Mouse (Mus musculus): ENCODE measurements around the gene Gm49325.

Gm49325 gene

GRCm38 (mm10) chr10:77626036-77626435 is 20.0 kb downstream of the Gm49325 start:
- WGBS = 73% methylated on average over 7 of the region's 7 CpGs

- WGBS = 54% methylated on average over 7 of the region's 7 CpGs
These were observed 20.6 kb downstream of the Gm49325 start for GRCm38 (mm10) chr10:77626591-77626990.

DNA sequence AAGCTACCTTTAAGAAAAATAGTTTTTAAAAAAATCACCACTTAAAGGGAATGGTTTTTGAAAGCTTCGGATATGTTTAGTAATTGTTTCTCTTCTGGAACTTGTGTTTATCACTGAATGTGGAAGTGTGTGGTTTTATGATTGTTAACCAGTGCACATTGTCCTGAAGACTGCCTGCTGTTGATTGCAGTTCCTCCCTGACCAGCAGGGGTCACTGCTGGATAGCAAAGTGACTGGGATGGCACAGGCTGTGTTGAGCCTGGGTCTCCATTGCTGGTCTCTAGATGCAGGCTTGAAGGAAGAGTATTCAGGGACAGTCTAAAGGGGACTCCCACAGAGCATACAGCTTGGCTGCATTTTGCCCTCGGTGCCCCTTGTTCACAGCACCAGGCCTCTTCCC is 21.5 kb downstream of the Gm49325 start:
- WGBS = 36% methylated on average over 2 of the region's 2 CpGs

DNA sequence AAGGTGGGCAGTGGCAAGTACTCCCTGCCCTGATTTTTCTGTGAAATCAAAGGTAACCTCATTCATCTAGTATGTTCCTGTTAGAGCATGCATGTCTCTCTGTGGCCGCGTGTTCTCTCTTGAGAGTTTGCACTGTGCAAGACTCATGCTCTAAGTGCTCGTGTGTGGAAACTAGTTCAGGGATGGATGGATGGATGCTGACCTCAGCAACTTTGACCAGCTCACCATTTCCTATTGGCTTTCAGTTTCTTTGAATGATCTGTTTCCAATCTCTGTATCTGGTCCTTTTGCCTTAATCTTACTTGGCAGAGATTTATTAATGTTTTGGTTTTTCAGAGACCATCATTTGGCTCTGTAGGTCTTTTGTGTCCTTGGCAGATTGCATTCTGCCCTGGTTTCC is 23.2 kb downstream of the Gm49325 start:
- WGBS = 85% methylated on average over 3 of the region's 3 CpGs

- WGBS = 97% methylated on average over 1 of the region's 1 CpGs
These were observed 24.0 kb downstream of the Gm49325 start for GRCm38 (mm10) chr10:77629970-77630369.

DNA sequence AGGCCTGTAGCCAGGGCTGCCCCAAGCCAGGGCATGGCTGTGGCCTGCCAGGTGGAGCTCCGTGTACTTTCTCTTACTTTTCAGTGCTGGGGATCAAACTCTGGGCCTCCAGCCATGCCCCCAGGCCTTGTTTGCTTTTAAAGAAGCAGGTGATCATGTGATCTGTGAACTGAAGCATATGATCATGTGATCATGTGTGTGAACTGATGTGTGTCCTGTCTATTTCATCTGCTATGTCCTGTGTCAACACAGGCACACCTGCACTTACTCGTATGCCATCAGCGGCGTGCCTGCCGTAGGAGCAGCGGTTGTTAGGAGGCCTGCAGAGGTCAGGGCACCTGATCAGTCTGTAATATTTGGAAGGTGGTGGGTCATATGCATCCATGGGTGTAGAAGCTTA is 28.0 kb downstream of the Gm49325 start:
- 86% methylated on average over 6 of the region's 6 CpGs for WGBS

DNA sequence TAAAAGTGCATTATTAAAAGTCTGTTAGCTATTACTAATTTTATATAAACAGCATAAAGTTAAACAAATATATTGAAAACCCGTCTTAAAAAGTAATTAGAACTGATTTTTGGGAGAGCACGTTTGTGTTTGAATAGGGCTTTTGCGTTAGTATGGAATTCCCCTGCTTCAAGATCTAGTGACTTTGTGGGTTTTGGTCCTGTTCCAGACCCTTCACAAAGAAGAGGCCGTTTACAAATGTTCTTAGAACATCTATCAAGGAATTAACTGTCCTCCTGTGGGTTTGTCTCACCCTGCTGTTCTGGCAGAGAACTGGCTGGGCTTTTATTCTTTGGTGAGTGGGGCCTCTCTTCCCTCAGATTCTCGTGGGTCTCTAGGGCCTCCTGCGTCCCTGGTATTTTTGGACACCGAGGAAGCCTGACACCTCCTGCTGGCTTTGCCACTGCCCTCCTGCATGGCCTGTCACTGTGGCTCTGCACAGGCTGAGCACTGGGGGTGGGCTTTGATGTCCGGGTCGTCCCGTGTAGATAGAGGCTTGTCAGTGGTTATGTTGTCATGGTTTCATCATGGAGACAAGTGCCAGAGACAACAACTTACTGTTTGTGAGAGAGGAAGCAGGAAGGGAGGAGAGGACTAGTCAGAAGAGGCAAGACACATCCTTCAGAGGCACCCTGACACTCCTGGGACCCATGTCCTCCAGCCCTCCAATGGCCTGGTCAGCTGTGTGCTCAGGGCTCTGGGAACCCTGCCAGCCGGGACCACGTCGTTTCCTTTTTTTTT is 28.6 kb downstream of the Gm49325 start:
- 40% methylated on average over 13 of the region's 13 CpGs for WGBS

DNA sequence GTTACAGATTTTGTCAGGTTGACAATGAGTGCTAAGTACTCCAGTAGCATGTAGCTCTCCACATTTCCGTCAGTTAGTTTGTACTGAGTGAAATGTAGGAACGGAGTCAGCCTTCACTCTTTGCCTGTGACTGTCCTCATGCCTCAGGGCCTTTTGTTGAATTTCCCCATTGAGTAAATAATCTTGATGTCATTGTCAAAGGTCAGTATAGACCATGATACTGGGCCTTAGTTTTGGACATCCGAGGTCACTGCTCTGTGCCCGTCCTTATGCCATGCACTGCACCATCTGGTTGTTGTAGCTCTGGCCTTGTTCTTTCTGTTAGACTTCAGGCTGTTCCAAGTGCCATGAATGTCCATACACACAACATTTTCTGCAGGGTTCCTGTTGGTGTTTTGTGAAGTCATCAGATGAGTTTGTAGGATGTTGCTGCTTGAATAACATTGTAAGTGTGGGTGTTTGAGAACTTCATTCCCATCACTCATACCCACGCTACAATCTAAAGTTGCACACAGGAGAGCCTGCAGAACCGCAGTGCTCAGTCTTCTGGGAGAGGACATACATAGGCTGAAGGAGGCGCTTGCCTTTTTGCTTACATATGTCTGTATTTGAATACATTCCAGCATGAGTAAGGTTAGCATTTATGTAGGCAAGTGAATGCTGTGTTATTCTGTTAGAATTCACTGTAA is 30.4 kb downstream of the Gm49325 start:
- WGBS = 61% methylated on average over 7 of the region's 7 CpGs

DNA sequence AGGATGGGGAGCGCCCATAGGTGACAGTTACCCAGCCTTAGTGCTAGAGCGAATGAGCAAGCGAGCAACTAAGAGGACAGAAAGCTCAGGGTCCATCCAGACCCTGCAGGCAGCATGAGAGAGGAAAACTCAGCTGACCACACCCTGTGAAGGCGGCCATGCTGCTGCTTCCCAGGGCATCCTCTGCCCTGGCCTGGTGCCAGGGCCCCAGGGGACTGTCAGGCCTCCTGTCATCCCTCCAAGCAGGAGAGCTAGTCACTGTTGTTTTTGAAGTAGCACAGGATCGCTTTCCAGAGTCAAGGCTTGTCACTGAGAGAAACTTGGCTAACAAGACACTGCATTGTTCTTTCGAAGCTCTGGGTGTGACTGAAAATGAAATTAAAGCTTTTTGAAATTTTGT is 33.0 kb downstream of the Gm49325 start:
- 75% methylated on average over 6 of the region's 6 CpGs for WGBS

- 71% methylated on average over 7 of the region's 7 CpGs for WGBS
These were observed 37.2 kb downstream of the Gm49325 start for GRCm38 (mm10) chr10:77643160-77643559.

- 90% methylated on average over 5 of the region's 5 CpGs for WGBS
These were observed 39.6 kb downstream of the Gm49325 start for GRCm38 (mm10) chr10:77645571-77645970.

GRCm38 (mm10) chr10:77647461-77647860 is 41.5 kb downstream of the Gm49325 start:
- 82% methylated on average over 1 of the region's 1 CpGs for WGBS

DNA sequence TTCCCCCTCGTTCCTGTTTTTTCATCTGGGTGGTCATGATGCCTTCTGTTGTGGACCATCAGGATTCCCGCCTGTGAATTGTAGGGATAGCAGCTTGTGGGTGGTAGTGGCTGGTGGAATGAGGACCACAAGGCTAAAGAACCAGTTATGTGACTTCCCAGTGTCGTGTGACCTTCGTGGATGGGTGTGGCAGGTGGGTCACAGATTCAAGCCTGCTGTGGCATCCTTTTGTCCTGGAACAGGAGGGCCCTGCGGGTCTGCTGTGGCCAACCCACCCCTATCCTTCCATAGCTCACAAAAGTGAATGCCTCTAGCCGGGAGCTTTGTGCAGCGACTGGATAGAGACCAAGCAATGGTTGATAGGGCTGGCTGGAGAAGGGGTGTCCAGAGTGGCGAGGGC is 41.9 kb downstream of the Gm49325 start:
- 89% methylated on average over 8 of the region's 8 CpGs for WGBS

- 89% methylated on average over 9 of the region's 9 CpGs for WGBS
These were observed 46.0 kb downstream of the Gm49325 start for GRCm38 (mm10) chr10:77652046-77652445.

DNA sequence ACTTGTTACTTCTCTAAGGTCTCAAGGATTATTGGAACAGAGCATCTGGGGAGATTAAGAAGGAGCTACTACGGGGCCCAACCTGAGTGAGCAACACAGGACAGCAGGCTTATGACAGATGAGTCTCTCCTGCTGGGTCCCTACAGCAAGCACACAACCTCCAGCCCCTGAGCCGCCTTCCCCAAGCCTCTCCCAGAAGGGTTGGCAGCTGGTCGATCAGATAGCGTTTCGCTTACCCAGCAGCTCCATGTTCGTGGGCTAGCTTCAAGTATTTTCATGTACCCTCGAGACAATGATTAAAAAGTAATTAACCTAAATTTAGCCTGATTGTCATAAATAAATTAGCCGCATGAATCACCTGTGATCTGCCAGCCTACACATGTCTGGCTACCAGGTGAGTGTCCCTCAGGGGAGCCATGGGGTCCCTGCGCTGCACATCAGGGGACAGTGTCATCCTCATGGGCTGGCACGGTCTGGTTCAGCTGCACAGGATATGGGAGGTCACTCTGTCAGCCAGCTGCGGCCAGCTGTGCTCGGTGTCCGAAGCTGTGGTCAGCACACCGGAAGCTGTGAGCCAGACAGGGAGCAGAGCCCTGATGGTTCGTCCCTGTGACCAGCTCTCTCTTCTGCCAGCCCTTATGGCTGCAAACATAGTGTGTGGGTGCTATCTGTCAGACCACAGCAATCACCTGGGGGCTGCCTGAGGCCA is 52.4 kb downstream of the Gm49325 start:
- 84% methylated on average over 15 of the region's 15 CpGs for WGBS

- 71% methylated on average over 43 of the region's 43 CpGs for WGBS
These were observed 58.1 kb downstream of the Gm49325 start for GRCm38 (mm10) chr10:77663949-77664665.

DNA sequence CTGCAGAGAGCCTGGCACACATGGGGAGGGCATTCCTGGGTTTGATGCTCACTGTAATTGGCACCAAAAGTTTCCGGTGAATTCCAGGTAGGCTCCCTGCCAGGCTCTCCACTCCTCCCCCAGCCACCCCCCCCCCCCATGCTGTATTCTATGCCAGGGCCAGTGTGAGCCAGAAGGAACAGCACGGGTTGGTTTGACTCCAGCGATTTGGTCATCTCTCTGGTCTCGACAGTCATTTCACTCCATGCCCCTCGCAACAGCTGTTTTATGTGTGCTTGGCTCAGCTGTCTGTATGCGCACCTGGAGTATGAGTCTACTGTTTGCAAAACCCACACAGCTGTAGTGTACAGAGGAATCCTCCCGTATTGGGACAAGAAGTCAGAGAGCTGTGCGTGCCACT is 60.3 kb downstream of the Gm49325 start:
- WGBS = 49% methylated on average over 8 of the region's 8 CpGs

DNA sequence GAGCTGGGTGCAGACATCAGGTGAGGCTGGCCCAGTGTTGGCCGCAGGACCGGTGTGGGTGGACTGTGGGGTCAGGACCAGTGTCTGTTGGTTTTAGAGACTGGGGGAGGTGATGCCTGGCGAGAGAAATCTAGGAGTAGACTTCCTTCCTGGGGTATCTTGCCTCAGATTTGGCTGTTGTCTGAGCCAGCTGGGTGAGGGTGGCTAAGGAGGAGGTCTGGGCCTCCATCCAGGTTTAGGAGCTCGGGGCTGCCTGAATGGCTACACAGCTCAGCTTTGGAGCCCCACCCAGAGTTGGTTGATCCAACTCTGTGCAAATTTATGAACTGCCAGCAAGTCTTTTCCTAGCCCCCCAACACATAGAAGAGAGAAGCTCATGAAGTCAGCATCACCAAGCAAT is 61.4 kb downstream of the Gm49325 start:
- 40% methylated on average over 4 of the region's 4 CpGs for WGBS

DNA sequence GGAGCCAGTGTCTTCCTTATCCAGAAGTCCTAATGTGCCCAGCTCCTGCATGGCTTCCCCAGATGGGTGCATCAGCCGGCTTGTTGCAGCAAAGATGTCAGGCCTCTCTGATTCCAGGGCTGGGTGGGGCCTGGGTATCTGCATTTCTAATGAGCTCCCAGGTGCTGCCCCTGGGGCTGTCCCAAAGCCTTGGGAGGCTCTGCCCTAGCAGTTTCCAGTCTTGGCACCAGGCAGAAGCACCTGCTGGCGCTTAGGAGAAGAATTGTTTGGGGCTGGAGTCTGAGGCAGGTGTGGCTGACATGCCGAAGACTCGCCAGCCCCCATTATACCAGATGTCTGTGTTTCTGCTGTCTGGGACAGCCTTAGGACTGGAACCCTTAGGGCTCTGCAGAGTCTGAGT is 64.7 kb downstream of the Gm49325 start:
- 82% methylated on average over 4 of the region's 4 CpGs for WGBS

GRCm38 (mm10) chr10:77671519-77671918 is 65.5 kb downstream of the Gm49325 start:
- 77% methylated on average over 4 of the region's 4 CpGs for WGBS

DNA sequence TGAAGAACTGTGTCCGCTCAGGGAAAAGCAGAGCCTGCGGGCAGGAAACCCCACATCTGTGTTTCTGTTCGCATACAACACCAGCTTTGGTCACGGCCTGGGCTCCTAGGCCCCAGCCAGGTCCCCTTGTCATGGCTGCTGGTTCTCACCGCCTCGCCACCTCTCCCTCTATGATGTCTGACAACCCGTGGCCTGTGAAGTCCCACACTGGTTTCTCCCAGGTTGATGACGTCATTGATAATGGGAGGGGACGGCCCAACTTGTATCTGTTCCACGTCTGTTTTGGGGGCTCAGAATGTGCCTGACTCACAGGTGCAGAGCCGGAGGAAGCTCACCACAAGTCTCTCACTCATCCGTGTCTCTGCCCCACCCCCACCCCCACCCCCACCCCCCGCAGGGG is 67.8 kb downstream of the Gm49325 start:
- 69% methylated on average over 13 of the region's 13 CpGs for WGBS

DNA sequence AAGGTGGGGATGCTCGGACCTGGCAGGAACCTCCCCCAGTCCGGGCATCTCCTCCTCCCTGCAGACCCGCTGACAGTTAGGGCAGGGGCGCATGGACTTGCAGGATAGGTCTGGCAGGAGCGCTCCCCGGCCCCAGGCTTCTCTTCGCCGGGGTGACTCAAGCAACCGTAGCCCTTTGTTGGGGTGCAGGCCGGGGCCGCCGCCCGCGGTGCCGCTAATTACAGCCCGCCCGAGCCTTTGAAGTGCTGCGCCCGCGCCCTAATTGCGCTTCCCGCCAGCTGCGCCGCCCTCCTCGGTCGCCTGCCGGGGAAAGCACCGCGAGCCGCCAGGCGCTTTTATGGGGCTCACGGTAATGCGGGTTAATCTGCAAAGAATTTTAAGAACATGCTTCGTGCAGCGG is 71.6 kb downstream of the Gm49325 start:
- under 1% methylated on average over 35 of the region's 35 CpGs for WGBS

Measured in cerebral cortex, adult 2 months (tissue).